Mouse (Mus musculus): ENCODE data around the gene Phf12. TPM values are rescaled to one million over a fixed set of nuclear protein-coding genes. Genes with fewer than 3 reads are reported as not detected.

The Phf12 gene
- total RNA-seq, 1 experiment: 38.4 TPM

- Histone ChIP-seq H3K4me3 (ENCODE audit: insufficient read depth in 1 of 2, low read depth in 1 of 2, low read length in 2 of 2, poor library complexity in 1 of 2, severe bottlenecking in 1 of 2) (no peak overlapping the region), H3K9me3 (ENCODE audit: control insufficient read depth, insufficient read depth, low read depth, low read length) (no peaks in the 10 kb centered on the region), H3K36me3 (ENCODE audit: control insufficient read depth, insufficient read depth, low read length, poor library complexity, severe bottlenecking) (no peaks in the 10 kb centered on the region), H3K27ac (ENCODE audit: insufficient read depth, low read depth, low read length, poor library complexity, severe bottlenecking) (no peak overlapping the region), H3K9ac (ENCODE audit: insufficient read depth, low read depth, low read length, poor library complexity, severe bottlenecking) (no peak overlapping the region), H3K4me1 (ENCODE audit: control insufficient read depth in 2 of 2, insufficient read depth in 2 of 2, low read length in 2 of 2, poor library complexity in 1 of 2) (peaks cover 0 to 5% of the 10 kb centered on the region in 2 experiments; a peak in 1 of 4 replicates)
- no peak for DNase-seq (ENCODE audit: low read depth, low spot score)
- in situ Hi-C loops (cut with MboI; ENCODE audit: low sequenced_read_pairs in 2 of 2, unreplicated experiment in 2 of 2): no loop called here
- TF ChIP-seq ZC3H11A (IDR thresholded peaks at IDR 0.05; ENCODE audit: borderline replicate concordance, low read depth, low read length) (no peak), CHD2 (IDR thresholded peaks at IDR 0.05; ENCODE audit: low read depth, low read length) (no peak), ZNF384 (IDR thresholded peaks at IDR 0.05; ENCODE audit: low read depth, low read length) (no peak), MAFK (IDR thresholded peaks at IDR 0.05; ENCODE audit: insufficient read depth, low read depth, low read length) (no peak), HCFC1 (IDR thresholded peaks at IDR 0.05; ENCODE audit: borderline replicate concordance, insufficient read depth, low read length) (no peak)
Observed at GRCm38 (mm10) chr11:77968786-77969185, 13.8 kb upstream of the Phf12 start.

- Histone ChIP-seq H3K4me3 (ENCODE audit: insufficient read depth in 1 of 2, low read depth in 1 of 2, low read length in 2 of 2, poor library complexity in 1 of 2, severe bottlenecking in 1 of 2) (no peak overlapping the region), H3K9me3 (ENCODE audit: control insufficient read depth, insufficient read depth, low read depth, low read length) (no peaks in the 10 kb centered on the region), H3K27ac (ENCODE audit: insufficient read depth, low read depth, low read length, poor library complexity, severe bottlenecking) (no peak overlapping the region), H3K9ac (ENCODE audit: insufficient read depth, low read depth, low read length, poor library complexity, severe bottlenecking) (no peak overlapping the region), H3K4me1 (ENCODE audit: control insufficient read depth in 2 of 2, insufficient read depth in 2 of 2, low read length in 2 of 2, poor library complexity in 1 of 2) (peaks cover 0 to 8% of the 10 kb centered on the region in 2 experiments; a peak in 1 of 4 replicates), H3K36me3 (ENCODE audit: control insufficient read depth, insufficient read depth, low read length, poor library complexity, severe bottlenecking) (no peaks in the 10 kb centered on the region)
- no peak for DNase-seq (ENCODE audit: low read depth, low spot score)
- TF ChIP-seq ZC3H11A (IDR thresholded peaks at IDR 0.05; ENCODE audit: borderline replicate concordance, low read depth, low read length) (no peak), MAFK (IDR thresholded peaks at IDR 0.05; ENCODE audit: insufficient read depth, low read depth, low read length) (no peak), CHD2 (IDR thresholded peaks at IDR 0.05; ENCODE audit: low read depth, low read length) (no peak), ZNF384 (IDR thresholded peaks at IDR 0.05; ENCODE audit: low read depth, low read length) (no peak), HCFC1 (IDR thresholded peaks at IDR 0.05; ENCODE audit: borderline replicate concordance, insufficient read depth, low read length) (no peak)
- in situ Hi-C loops (cut with MboI; ENCODE audit: low sequenced_read_pairs in 2 of 2, unreplicated experiment in 2 of 2): loop anchor here in 1 of 2 experiments (5.0 kb wide), 1 partner anchor 143 kb away; no protein-coding TSS in a partner anchor
Observed at GRCm38 (mm10) chr11:77970718-77971117, 11.8 kb upstream of the Phf12 start.

DNA sequence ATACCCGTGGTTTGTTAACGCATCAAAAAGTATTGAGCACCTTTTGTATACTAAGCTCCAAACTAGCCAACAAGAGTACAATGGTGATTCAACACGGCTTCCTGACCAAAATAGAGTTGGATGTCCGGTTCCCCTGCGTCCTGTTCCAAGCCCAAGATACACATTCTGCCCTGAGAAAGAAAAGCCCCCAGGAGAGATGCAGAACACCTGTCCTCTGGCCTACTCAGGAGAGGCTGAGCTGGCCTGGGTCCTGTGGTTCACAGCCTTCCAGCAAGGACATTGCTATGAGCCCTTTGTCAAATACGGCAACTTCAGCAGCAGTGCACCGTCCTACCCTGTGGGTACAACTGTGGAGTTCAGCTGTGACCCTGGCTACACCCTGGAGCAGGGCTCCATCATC, 9.0 kb upstream of the Phf12 start:
- in situ Hi-C loops (cut with MboI; ENCODE audit: low sequenced_read_pairs in 2 of 2, unreplicated experiment in 2 of 2): loop anchor here in 1 of 2 experiments (5.0 kb wide), 1 partner anchor 146 kb away; no protein-coding TSS in a partner anchor
- Histone ChIP-seq H3K9ac (ENCODE audit: insufficient read depth, low read depth, low read length, poor library complexity, severe bottlenecking) (no peak overlapping the region), H3K27ac (ENCODE audit: insufficient read depth, low read depth, low read length, poor library complexity, severe bottlenecking) (no peak overlapping the region), H3K36me3 (ENCODE audit: control insufficient read depth, insufficient read depth, low read length, poor library complexity, severe bottlenecking) (no peaks in the 10 kb centered on the region), H3K9me3 (ENCODE audit: control insufficient read depth, insufficient read depth, low read depth, low read length) (no peaks in the 10 kb centered on the region), H3K4me1 (ENCODE audit: control insufficient read depth in 2 of 2, insufficient read depth in 2 of 2, low read length in 2 of 2, poor library complexity in 1 of 2) (peaks cover 0 to 10% of the 10 kb centered on the region in 2 experiments; a peak in 1 of 4 replicates), H3K4me3 (ENCODE audit: insufficient read depth in 1 of 2, low read depth in 1 of 2, low read length in 2 of 2, poor library complexity in 1 of 2, severe bottlenecking in 1 of 2) (no peak overlapping the region)
- DNase-seq (ENCODE audit: low read depth, low spot score): no peak
- TF ChIP-seq ZC3H11A (IDR thresholded peaks at IDR 0.05; ENCODE audit: borderline replicate concordance, low read depth, low read length) (no peak), HCFC1 (IDR thresholded peaks at IDR 0.05; ENCODE audit: borderline replicate concordance, insufficient read depth, low read length) (no peak), CHD2 (IDR thresholded peaks at IDR 0.05; ENCODE audit: low read depth, low read length) (no peak)

DNA sequence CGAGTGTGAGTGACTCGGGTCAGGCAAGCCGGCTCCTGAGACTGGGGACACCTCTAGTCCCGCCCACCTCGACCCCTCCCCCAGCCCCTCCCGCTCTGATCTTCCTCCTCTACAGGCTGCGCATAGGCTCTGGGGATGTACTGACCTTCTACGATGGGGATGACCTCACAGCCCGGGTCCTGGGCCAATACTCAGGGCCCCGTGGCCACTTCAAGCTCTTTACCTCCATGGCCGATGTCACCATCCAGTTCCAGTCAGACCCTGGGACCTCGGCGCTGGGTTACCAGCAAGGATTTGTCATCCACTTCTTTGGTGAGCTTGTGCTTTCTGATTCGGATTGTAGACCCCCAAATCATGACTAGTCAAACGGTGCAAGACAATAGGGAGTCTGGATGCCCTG, 8.2 kb upstream of the Phf12 start:
- Histone ChIP-seq H3K27ac (ENCODE audit: insufficient read depth, low read depth, low read length, poor library complexity, severe bottlenecking) (no peak overlapping the region), H3K4me1 (ENCODE audit: control insufficient read depth in 2 of 2, insufficient read depth in 2 of 2, low read length in 2 of 2, poor library complexity in 1 of 2) (peaks cover 0 to 10% of the 10 kb centered on the region in 2 experiments; a peak in 1 of 4 replicates), H3K36me3 (ENCODE audit: control insufficient read depth, insufficient read depth, low read length, poor library complexity, severe bottlenecking) (no peaks in the 10 kb centered on the region), H3K4me3 (ENCODE audit: insufficient read depth in 1 of 2, low read depth in 1 of 2, low read length in 2 of 2, poor library complexity in 1 of 2, severe bottlenecking in 1 of 2) (no peak overlapping the region), H3K9ac (ENCODE audit: insufficient read depth, low read depth, low read length, poor library complexity, severe bottlenecking) (no peak overlapping the region), H3K9me3 (ENCODE audit: control insufficient read depth, insufficient read depth, low read depth, low read length) (no peaks in the 10 kb centered on the region)
- in situ Hi-C loops (cut with MboI; ENCODE audit: low sequenced_read_pairs in 2 of 2, unreplicated experiment in 2 of 2): loop anchor here in 1 of 2 experiments (5.0 kb wide), 1 partner anchor 147 kb away; no protein-coding TSS in a partner anchor
- DNase-seq (ENCODE audit: low read depth, low spot score): no peak
- no peak for TF ChIP-seq ZC3H11A (IDR thresholded peaks at IDR 0.05; ENCODE audit: borderline replicate concordance, low read depth, low read length)
- TF ChIP-seq MAFK (IDR thresholded peaks at IDR 0.05; ENCODE audit: insufficient read depth, low read depth, low read length): no peak
- TF ChIP-seq HCFC1 (IDR thresholded peaks at IDR 0.05; ENCODE audit: borderline replicate concordance, insufficient read depth, low read length): no peak
- TF ChIP-seq CHD2 (IDR thresholded peaks at IDR 0.05; ENCODE audit: low read depth, low read length): no peak
- TF ChIP-seq ZNF384 (IDR thresholded peaks at IDR 0.05; ENCODE audit: low read depth, low read length): no peak
